Mouse (Mus musculus) embryonic facial prominence, embryonic 12.5 days (tissue): ENCODE data around the gene Ccnh. TPM values are rescaled to one million over a fixed set of nuclear protein-coding genes. Genes with fewer than 3 reads are reported as not detected.

Experiments
- ATAC-seq: fragments of 200-750 bp; cut with Nextera tagmentation; 2 replicates; pipeline ENCODE4 v1.8.0; 2017; ENCODE audit not compliant: insufficient number of reproducible peaks, insufficient read depth, low FRiP score, low TSS enrichment
- H3K27ac ChIP-seq: fragments of 300-500 bp; sonication (generic); 2 replicates; pipeline ENCODE4 v1.5.1; 2016; ENCODE audit warnings: mild to moderate bottlenecking
- H3K27me3 ChIP-seq: fragments of 300-500 bp; sonication (generic); 2 replicates; pipeline ENCODE4 v1.6.1; 2016; ENCODE audit warnings: mild to moderate bottlenecking, moderate library complexity
- H3K36me3 ChIP-seq: fragments of 300-500 bp; sonication (generic); 2 replicates; pipeline ENCODE4 v1.6.1; 2016; ENCODE audit warnings: mild to moderate bottlenecking
- H3K4me1 ChIP-seq: fragments of 300-500 bp; sonication (generic); 2 replicates; pipeline ENCODE4 v1.6.1; 2016
- H3K4me2 ChIP-seq: fragments of 300-500 bp; sonication (generic); replicated peaks from 2 replicates; pipeline ENCODE4 v1.6.1; 2016; ENCODE audit warnings: mild to moderate bottlenecking, moderate library complexity
- H3K4me3 ChIP-seq: fragments of 300-500 bp; sonication (generic); 2 replicates; pipeline ENCODE4 v1.5.1; 2016; ENCODE audit warnings: mild to moderate bottlenecking
- H3K9ac ChIP-seq: fragments of 300-500 bp; sonication (generic); 2 replicates; pipeline ENCODE4 v1.6.1; 2016; ENCODE audit warnings: mild to moderate bottlenecking, moderate library complexity
- H3K9me3 ChIP-seq: fragments of 300-500 bp; sonication (generic); 2 replicates; pipeline ENCODE4 v1.6.1; 2016; ENCODE audit warnings: mild to moderate bottlenecking, moderate library complexity
- WGBS: fragments of 180-500 bp; shearing (Covaris S2); methylation state at CpG from one replicate; pipeline ENCODE4 v1.1.7; 2016; 5-methylcytosine and 5-hydroxymethylcytosine counted together
- polyA plus RNA-seq: library from polyadenylated mRNA; unstranded; fragments of >200 nt; fragmentation: Nextera tagmentation; extraction: Ambion mirVana; gene quantifications from 2 replicates; pipeline ENCODE4 v1.2.1, GENCODE M21; 2016

Gene Ccnh
- polyA plus RNA-seq, 1 experiment from 2014 or later = 102 TPM

DNA sequence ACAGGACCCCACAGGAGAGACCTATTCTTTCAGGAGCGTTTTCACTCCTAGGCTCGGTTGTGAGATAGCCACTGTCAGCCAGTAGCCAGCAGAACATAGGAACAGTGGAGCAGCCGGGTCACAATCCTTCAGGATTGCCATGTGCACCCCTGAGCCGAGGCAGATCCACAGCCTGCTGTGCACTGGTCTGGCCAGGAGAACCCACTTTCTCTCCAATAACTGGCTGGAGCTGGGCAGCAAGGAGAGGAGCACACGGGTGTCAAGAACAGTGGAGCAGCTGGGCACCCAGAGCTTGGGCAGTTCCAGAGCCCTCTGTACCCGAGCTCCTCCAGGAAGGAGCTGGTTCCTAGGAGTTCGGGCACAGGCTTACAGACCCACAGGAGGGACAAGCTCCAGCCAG lies 49.6 kb downstream of the Ccnh start:
- Histone ChIP-seq H3K9me3 (no peaks in the 10 kb centered on the region), H3K27ac (no peak overlapping the region), H3K27me3 (no peaks in the 10 kb centered on the region), H3K4me2 (no peak overlapping the region), H3K4me1 (no peaks in the 10 kb centered on the region), H3K4me3 (no peak overlapping the region), H3K36me3 (peaks cover 6% of the 10 kb centered on the region; the same call in 1 of the 2 replicates), H3K9ac (no peak overlapping the region)
- ATAC-seq = no peak
- 88% methylated on average over 7 of the region's 7 CpGs for WGBS

Other genes starting within 250 kb of the Ccnh start
- 56.8 and 60.3 TPM in 2 replicates for gene Rasa1, start 99.7 kb downstream of the Ccnh start, polyA plus RNA-seq